Mouse (Mus musculus) adipose tissue, adult 10 weeks (tissue): ENCODE measurements around the gene Capn7. TPM values are rescaled to one million over a fixed set of nuclear protein-coding genes. Genes with fewer than 3 reads are reported as not detected.

ENCODE experiments used
- polyA plus RNA-seq: library from polyadenylated mRNA; stranded (reverse); fragments of 350-450 nt; fragmentation: Illumina TruSeq; extraction: RNeasy Lipid Tissue Mini Kit (QIAGEN cat#74804); gene quantifications from one replicate; pipeline ENCODE4 v1.2.3, GENCODE M21; 2014; ENCODE audit warnings: low read depth, low replicate concordance

Gene Capn7
- 37.8 TPM for polyA plus RNA-seq

DNA sequence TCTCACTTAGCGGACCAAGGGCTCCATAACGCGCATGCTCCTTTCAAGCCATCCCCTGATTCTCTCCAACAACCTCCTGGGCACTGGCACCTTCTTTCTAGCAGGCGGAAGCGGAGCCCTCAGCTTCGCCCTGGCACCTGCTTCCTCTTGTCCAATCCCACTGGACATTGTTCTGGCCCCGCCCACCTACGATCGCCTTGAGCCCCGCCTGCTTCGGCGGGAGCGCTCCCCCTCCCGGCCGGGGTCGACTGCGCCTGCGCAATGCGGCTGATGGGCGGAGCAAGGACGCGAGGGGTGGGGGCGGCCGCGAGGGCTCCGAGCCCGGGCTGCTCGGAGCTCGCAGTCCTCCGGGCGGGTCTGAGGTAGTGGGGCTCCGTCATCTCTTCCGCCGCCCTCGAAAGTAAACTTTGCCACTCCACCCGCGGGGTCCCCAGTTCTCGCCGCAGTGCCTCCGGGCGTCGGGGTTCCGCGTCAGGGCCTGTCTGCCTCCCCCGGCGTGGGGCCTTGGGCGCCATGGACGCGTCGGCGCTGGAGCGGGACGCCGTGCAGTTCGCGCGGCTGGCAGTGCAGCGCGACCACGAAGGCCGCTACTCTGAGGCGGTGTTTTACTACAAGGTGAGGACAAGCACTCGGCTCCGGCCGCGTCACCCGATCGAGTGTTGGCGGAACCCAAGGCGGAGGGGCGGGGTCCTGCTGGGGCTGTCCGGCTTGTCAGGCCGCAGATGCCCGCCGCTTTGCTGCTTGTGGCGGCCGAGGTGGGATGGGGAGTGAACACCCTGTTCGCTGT lies at the start of gene Capn7:
Gene Capn7 (plus strand): TSS at position 270 of the 787 bp plus-strand sequence.

DNA sequence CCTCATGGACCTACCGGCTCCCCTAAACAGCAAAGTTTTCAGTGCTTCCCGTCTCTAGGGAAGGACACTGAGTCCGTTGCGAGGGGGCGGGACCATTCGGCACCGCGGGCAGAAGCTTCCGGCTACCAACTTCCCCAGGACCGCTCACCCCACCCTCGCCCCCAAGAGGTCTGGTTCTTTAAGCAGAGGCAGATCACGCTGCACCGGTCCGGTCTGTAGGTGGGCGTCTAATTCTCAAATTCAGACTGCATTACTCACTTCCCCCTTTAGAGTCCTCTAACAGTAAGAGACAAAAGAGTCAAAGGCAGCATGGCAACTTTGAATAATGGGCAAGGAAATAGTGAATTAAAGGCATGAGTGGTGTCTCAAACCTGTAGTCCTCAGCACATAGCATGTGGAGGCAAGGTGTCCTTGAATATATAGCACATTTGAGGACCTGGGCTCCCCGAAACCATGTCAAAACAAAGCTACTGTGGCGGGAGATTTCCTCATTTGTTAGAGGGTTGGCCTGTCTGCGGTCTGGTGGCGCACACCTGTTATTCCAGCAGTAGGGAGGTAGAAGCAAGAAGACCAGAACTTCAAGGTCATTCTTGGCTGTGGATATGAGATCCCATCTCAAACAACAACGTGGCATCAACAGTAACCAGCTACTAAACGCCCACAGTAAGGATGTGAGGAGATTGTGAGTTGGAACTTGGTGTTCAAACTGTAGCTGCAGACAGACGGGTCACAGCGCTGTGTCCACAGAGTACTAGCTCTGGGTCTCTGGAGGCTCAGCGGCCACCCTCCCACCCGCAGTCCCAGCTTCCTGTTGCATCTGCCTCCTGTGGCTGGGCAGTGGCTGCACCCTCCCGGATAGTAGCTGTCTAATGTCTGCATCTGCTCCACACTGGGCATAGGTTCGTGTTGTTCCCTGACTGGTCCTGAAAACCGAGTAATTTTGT lies 12.3 kb upstream of the Capn7 start, which contains the start of gene Dnah1:
Gene Dnah1 (minus strand): TSS at position 48 of the 944 bp plus-strand sequence.

Other genes with a start within 250 kb of the Capn7 start
- gene Smim4, start 207.7 kb upstream of the Capn7 start, polyA plus RNA-seq: 34.3 TPM
- 25.1 TPM for gene Nt5dc2, start 205.6 kb upstream of the Capn7 start, polyA plus RNA-seq
- 47.2 TPM for gene Stab1, start 168.0 kb upstream of the Capn7 start, polyA plus RNA-seq
- 1.4 TPM for gene Tnnc1, start 128.3 kb upstream of the Capn7 start, polyA plus RNA-seq
- 268 TPM for gene Nisch, start 119.7 kb upstream of the Capn7 start, polyA plus RNA-seq
- 16.2 TPM for gene Sema3g, start 118.8 kb upstream of the Capn7 start, polyA plus RNA-seq
- 38.3 TPM for gene Phf7, start 85.3 kb upstream of the Capn7 start, polyA plus RNA-seq
- 37.2 TPM for gene Bap1, start 85.2 kb upstream of the Capn7 start, polyA plus RNA-seq
- 2.5 TPM for gene Dnah1, start 12.7 kb upstream of the Capn7 start, polyA plus RNA-seq
- 34.4 TPM for gene Sh3bp5, start 99.4 kb downstream of the Capn7 start, polyA plus RNA-seq
- gene Eaf1, start 157.8 kb downstream of the Capn7 start, polyA plus RNA-seq: 25.4 TPM
- gene Mettl6, start 158.4 kb downstream of the Capn7 start, polyA plus RNA-seq: 22.3 TPM